Mouse (Mus musculus) cerebellum, adult 2 months (tissue): ENCODE measurements around the gene Vps26a.

ENCODE experiments used
- CTCF ChIP-seq: fragments of 200-500 bp; IDR thresholded peaks from 2 replicates; pipeline ENCODE4 v1.5.1; 2011; ENCODE audit warnings: low read depth, mild to moderate bottlenecking, control low read depth, low read length, moderate library complexity, borderline replicate concordance; ENCODE audit not compliant: insufficient read depth
- POLR2A ChIP-seq: fragments of 200-500 bp; IDR thresholded peaks from 2 replicates; pipeline ENCODE4 v1.6.1; 2011; ENCODE audit warnings: low read length, control low read depth, borderline replicate concordance; ENCODE audit not compliant: insufficient read depth

DNA sequence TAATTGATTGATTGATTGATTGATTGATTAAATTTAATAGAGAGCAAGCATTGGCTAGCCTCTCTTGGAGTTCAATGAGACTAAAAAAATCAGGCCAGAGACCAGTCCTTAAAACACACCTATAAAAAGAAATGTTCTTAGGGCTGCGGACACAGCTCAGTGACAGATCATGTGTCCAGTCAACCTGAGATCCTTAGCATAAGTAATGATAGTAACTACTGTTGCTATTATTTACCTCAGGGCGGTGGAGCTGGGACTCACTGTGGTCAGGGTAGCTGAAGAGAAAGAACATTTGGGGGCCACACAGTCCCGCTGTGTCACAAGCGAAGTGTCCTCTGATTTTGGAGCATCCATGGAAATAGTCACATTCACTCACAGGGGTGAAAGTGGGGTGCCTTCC is 26.2 kb upstream of the Vps26a start:
- TF ChIP-seq CTCF: no peak
- no peak for TF ChIP-seq POLR2A
